Mouse (Mus musculus): ENCODE results near the gene 4930562C15Rik. TPM values are rescaled to one million over a fixed set of nuclear protein-coding genes. Genes with fewer than 3 reads are reported as not detected.

4930562C15Rik gene
- total RNA-seq, 2 experiments from 2014 or later = not detected

Other genes with a start within 250 kb of the 4930562C15Rik start
- 10 to 100 TPM; 13.1 to 14.6 TPM for gene Glis2, start 240.7 kb upstream of the 4930562C15Rik start, total RNA-seq (2021)
- gene Pam16, start 210.4 kb upstream of the 4930562C15Rik start, total RNA-seq (2021) = 10 to 100 TPM; 84.4 to 90.4 TPM
- 1 to 10 TPM; 4.4 to 5.7 TPM for gene Vasn, start 195.5 kb upstream of the 4930562C15Rik start, total RNA-seq (2021)
- 10 to 100 TPM; 61.7 to 65.6 TPM for gene Dnaja3, start 195.4 kb upstream of the 4930562C15Rik start, total RNA-seq (2021)
- 10 to 100 TPM; 79.4 to 96.0 TPM for gene Coro7, start 155.6 kb upstream of the 4930562C15Rik start, total RNA-seq (2021)
- 10 to 100 TPM; 14.5 to 15.2 TPM for gene Nmral1, start 116.1 kb upstream of the 4930562C15Rik start, total RNA-seq (2021)
- 10 to 100 TPM; 88.2 to 98.0 TPM for gene Hmox2, start 109.1 kb upstream of the 4930562C15Rik start, total RNA-seq (2021)
- 100 to 1,000 TPM; 236 to 243 TPM for gene Cdip1, start 45.1 kb upstream of the 4930562C15Rik start, total RNA-seq (2021)
- 10 to 100 TPM; 91.3 to 94.9 TPM for gene Ubald1, start 44.9 kb downstream of the 4930562C15Rik start, total RNA-seq (2021)
- gene Mgrn1, start 50.8 kb downstream of the 4930562C15Rik start, total RNA-seq (2021) = 100 to 1,000 TPM; 213 TPM
- gene Nudt16l1, start 103.3 kb downstream of the 4930562C15Rik start, total RNA-seq (2021) = 10 to 100 TPM; 76.4 to 82.1 TPM
- gene Anks3, start 128.8 kb downstream of the 4930562C15Rik start, total RNA-seq (2021) = 10 to 100 TPM; 75.0 to 83.5 TPM
- not detected for gene Sept12, start 162.4 kb downstream of the 4930562C15Rik start, total RNA-seq (2021)
- not detected for gene Smim22, start 171.9 kb downstream of the 4930562C15Rik start, total RNA-seq (2021)
- gene Rogdi, start 178.1 kb downstream of the 4930562C15Rik start, total RNA-seq (2021) = 100 to 1,000 TPM; 362 to 395 TPM
- 100 to 1,000 TPM; 139 TPM for gene Glyr1, start 214.4 kb downstream of the 4930562C15Rik start, total RNA-seq (2021)
- 10 to 100 TPM; 42.9 to 45.0 TPM for gene Ubn1, start 214.6 kb downstream of the 4930562C15Rik start, total RNA-seq (2021)

Data from layer of hippocampus, postnatal 36 days (tissue).